10 mouse cellular contexts compared by ENCODE assay signal in genomic region chr2:29621636-29622035, GRCm38 (mm10). TPM values are rescaled to one million over a fixed set of nuclear protein-coding genes. Genes with fewer than 3 reads are reported as not detected.
DNase-seq lines count a peak whose midpoint lies in the region; ATAC-seq and TF ChIP-seq lines count a peak whose summit lies in the region.
"Had no signal": no experiment of that assay in that cellular context is flagged by ENCODE, and none has a peak within 500 bp of the region (broad histone marks: within the 10 kb centered on the region; RNA-seq: fewer than 3 reads in every experiment).

No protein-coding gene starts in this region.

- H3K9me3 ChIP-seq in E14TG2a.4 (ENCODE audit: low read length): no peaks in the 10 kb centered on the region
- H3K9me3 ChIP-seq in embryonic facial prominence, embryonic 14.5 days (ENCODE audit: control insufficient read depth, low read length): no peaks in the 10 kb centered on the region
- no peaks in the 10 kb centered on the region for H3K9me3 ChIP-seq in liver, embryonic 12.5 days (replicated peaks)

- 80% methylated on average over 3 of the region's 3 CpGs for WGBS in embryonic facial prominence, embryonic 14.5 days
- 75% methylated on average over 3 of the region's 3 CpGs for WGBS in liver, embryonic 12.5 days (ENCODE audit: insufficient replicate concordance)

- H3K27ac ChIP-seq in embryonic facial prominence, embryonic 14.5 days (replicated peaks; ENCODE audit: low read depth, low read length): no peak overlapping the region
- H3K27ac ChIP-seq in liver, embryonic 12.5 days: no peak overlapping the region

- H3K27me3 ChIP-seq in E14TG2a.4 (ENCODE audit: insufficient read depth, low read length): no peaks in the 10 kb centered on the region
- no peaks in the 10 kb centered on the region for H3K27me3 ChIP-seq in embryonic facial prominence, embryonic 14.5 days (replicated peaks; ENCODE audit: control insufficient read depth, insufficient read depth, low read length)
- H3K27me3 ChIP-seq in liver, embryonic 12.5 days (replicated peaks): no peaks in the 10 kb centered on the region

- H3K9ac ChIP-seq in embryonic facial prominence, embryonic 14.5 days (ENCODE audit: low read depth, low read length): peak overlapping the region; percentile 45; the same call in 1 of the 2 replicates
- no peak overlapping the region for H3K9ac ChIP-seq in liver, embryonic 12.5 days

- H3K36me3 ChIP-seq in E14TG2a.4 (ENCODE audit: insufficient read depth, low read length): peaks cover 40% of the 10 kb centered on the region
- H3K36me3 ChIP-seq in embryonic facial prominence, embryonic 14.5 days (ENCODE audit: control insufficient read depth, insufficient read depth, low read length): no peaks in the 10 kb centered on the region
- H3K36me3 ChIP-seq in liver, embryonic 12.5 days: peaks cover 5% of the 10 kb centered on the region; the same call in 1 of the 2 replicates

- ATAC-seq in embryonic facial prominence, embryonic 14.5 days (ENCODE audit: low read depth): no peak
- no peak for ATAC-seq in liver, embryonic 12.5 days

- H3K4me3 ChIP-seq in E14TG2a.4 (replicated peaks; ENCODE audit: low read length): 0 out of 2 replicates have a peak overlapping the region, but pooled peaks have one; percentile 86
- peak overlapping the region; percentile 82; the same call in 1 of the 2 replicates for H3K4me3 ChIP-seq in embryonic facial prominence, embryonic 14.5 days (ENCODE audit: low read depth, low read length)
- no peak overlapping the region for H3K4me3 ChIP-seq in liver, embryonic 12.5 days

- peaks cover 70% of the 10 kb centered on the region for H3K4me1 ChIP-seq in E14TG2a.4 (replicated peaks; ENCODE audit: low read depth, low read length)
- peaks cover 8% of the 10 kb centered on the region for H3K4me1 ChIP-seq in embryonic facial prominence, embryonic 14.5 days (ENCODE audit: control insufficient read depth, insufficient read depth, low read length)
- peaks cover 65% of the 10 kb centered on the region for H3K4me1 ChIP-seq in liver, embryonic 12.5 days

- peak; percentile 3 for DNase-seq in kidney, postnatal 10 days
- no peak for DNase-seq in kidney, postnatal 4 days
- DNase-seq in embryonic facial prominence, embryonic 14.5 days (ENCODE audit: low spot score): no peak
- no peak for DNase-seq in spleen, adult 12 weeks (ENCODE audit: low spot score)
- no peak for DNase-seq in kidney, adult 9 months
- DNase-seq in T-cell, adult 2 months (ENCODE audit: low spot score): no peak
- DNase-seq: adrenal gland, postnatal 25 days; cerebellum, adult 8-10 months had no signal

- H3K4me2 ChIP-seq in embryonic facial prominence, embryonic 14.5 days (ENCODE audit: low read depth, low read length): peak overlapping the region; percentile 57
- peak overlapping the region; percentile 89; the same call in 1 of the 2 replicates for H3K4me2 ChIP-seq in liver, embryonic 12.5 days

- no peak for TF ChIP-seq CTCF in E14TG2a.4 (conservative IDR thresholded peaks at IDR 0.05; ENCODE audit: low read length)

RNA-seq across cellular contexts. Expression of gene Rapgef1, which starts 2.1 kb away (rescaled TPM):
- polyA plus RNA-seq in embryonic facial prominence, embryonic 14.5 days (2014; fragmentation: Nextera tagmentation; extraction: Ambion mirVana): 19.0 and 22.4 TPM in 2 replicates
- 10.1 and 10.8 TPM in 2 replicates for polyA plus RNA-seq in liver, embryonic 12.5 days (2016; fragmentation: Nextera tagmentation; extraction: Ambion mirVana)
